Mouse (Mus musculus) forebrain, postnatal 0 days (tissue): ENCODE results near the gene Traf3. TPM values are rescaled to one million over a fixed set of nuclear protein-coding genes. Genes with fewer than 3 reads are reported as not detected.

Experiments
- ATAC-seq: fragments of 200-750 bp; cut with Nextera tagmentation; 2 replicates; pipeline ENCODE4 v1.8.0; 2017; ENCODE audit warnings: mild to moderate bottlenecking, moderate library complexity
- DNase-seq: peaks from one replicate; pipeline ENCODE4 v3.0.0-alpha.2; 2015
- H3K27ac ChIP-seq: fragments of 300-500 bp; sonication (generic); 2 replicates; pipeline ENCODE4 v1.5.1; 2014; ENCODE audit warnings: low read depth, mild to moderate bottlenecking, antibody characterized with exemption, low read length, moderate library complexity, mixed read lengths
- H3K27me3 ChIP-seq: fragments of 300-500 bp; sonication (generic); 2 replicates; pipeline ENCODE4 v1.6.1; 2014; ENCODE audit warnings: mild to moderate bottlenecking, low read length, mixed read lengths; ENCODE audit not compliant: insufficient read depth
- H3K36me3 ChIP-seq: fragments of 300-500 bp; sonication (generic); 2 replicates; pipeline ENCODE4 v1.6.1; 2014; ENCODE audit warnings: mild to moderate bottlenecking, moderate library complexity; ENCODE audit not compliant: insufficient read depth
- H3K4me1 ChIP-seq: fragments of 300-500 bp; sonication (generic); 2 replicates; pipeline ENCODE4 v1.6.1; 2014; ENCODE audit warnings: antibody characterized with exemption; ENCODE audit not compliant: insufficient read depth
- H3K4me2 ChIP-seq: fragments of 300-500 bp; sonication (generic); 2 replicates; pipeline ENCODE4 v1.6.1; 2014; ENCODE audit warnings: low read depth, mild to moderate bottlenecking, moderate library complexity
- H3K4me3 ChIP-seq: fragments of 300-500 bp; sonication (generic); 2 replicates; pipeline ENCODE4 v1.5.1; 2014; ENCODE audit warnings: low read depth, low read length, mixed read lengths
- H3K9ac ChIP-seq: fragments of 300-500 bp; sonication (generic); 2 replicates; pipeline ENCODE4 v1.6.1; 2014; ENCODE audit warnings: mild to moderate bottlenecking
- H3K9me3 ChIP-seq: fragments of 300-500 bp; sonication (generic); 2 replicates; pipeline ENCODE4 v1.6.1; 2016; ENCODE audit warnings: low read length
- CTCF ChIP-seq: sonication (generic); IDR thresholded peaks from 2 replicates; pipeline ENCODE4 v1.5.1; 2016; ENCODE audit warnings: antibody characterized with exemption, control low read depth, low read depth
- WGBS: fragments of 180-500 bp; shearing (Covaris S2); extraction: QIAGEN DNeasy Blood & Tissue Kit; methylation state at CpG from one replicate; pipeline ENCODE4 v1.1.7; 2014; 5-methylcytosine and 5-hydroxymethylcytosine counted together
- polyA plus RNA-seq: library from polyadenylated mRNA; unstranded; fragments of >200 nt; fragmentation: Nextera tagmentation; extraction: Ambion mirVana; gene quantifications from 2 replicates; pipeline ENCODE4 v1.2.1, GENCODE M21; 2015
- total RNA-seq: library from RNA; depleted of rRNA; stranded (reverse); fragments of >200 nt; gene quantifications from 2 replicates; pipeline ENCODE4 v1.2.3, GENCODE M21; 2014; rRNA removed

The Traf3 gene
- total and polyA plus RNA-seq, 2 experiments from 2014 or later: 11.5 to 25.1 TPM

GRCm38 (mm10) chr12:111314273-111314672 is 148.1 kb downstream of the Traf3 start:
- Histone ChIP-seq H3K36me3 (peaks cover 97% of the 10 kb centered on the region), H3K9ac (no peak overlapping the region), H3K4me3 (no peak overlapping the region), H3K27ac (no peak overlapping the region), H3K4me1 (no peaks in the 10 kb centered on the region), H3K4me2 (no peak overlapping the region), H3K9me3 (no peaks in the 10 kb centered on the region), H3K27me3 (no peaks in the 10 kb centered on the region)
- WGBS: 99% methylated on average over 7 of the region's 7 CpGs
- DNase-seq: no peak
- ATAC-seq: no peak
- TF ChIP-seq CTCF: no peak

Other genes starting within 250 kb of the Traf3 start
- gene Ankrd9, start 187.3 kb upstream of the Traf3 start, total RNA-seq: 7.6 and 8.7 TPM in 2 replicates
- 7.8 and 10.2 TPM in 2 replicates for gene Ankrd9, start 187.3 kb upstream of the Traf3 start, polyA plus RNA-seq
- 14.0 and 16.2 TPM in 2 replicates for gene Rcor1, start 127.0 kb upstream of the Traf3 start, total RNA-seq
- gene Rcor1, start 127.0 kb upstream of the Traf3 start, polyA plus RNA-seq: 3.2 and 4.3 TPM in 2 replicates
- gene 4930595D18Rik, start 18.1 kb downstream of the Traf3 start, total RNA-seq: 0.31 and 0.48 TPM in 2 replicates
- gene 4930595D18Rik, start 18.1 kb downstream of the Traf3 start, polyA plus RNA-seq: not detected in 2 replicates
- 22.7 and 24.7 TPM in 2 replicates for gene Amn, start 104.7 kb downstream of the Traf3 start, total RNA-seq
- gene Amn, start 104.7 kb downstream of the Traf3 start, polyA plus RNA-seq: 50.8 and 59.9 TPM in 2 replicates
- 113 and 139 TPM in 2 replicates for gene Cdc42bpb, start 211.3 kb downstream of the Traf3 start, total RNA-seq
- 28.0 and 31.1 TPM in 2 replicates for gene Cdc42bpb, start 211.3 kb downstream of the Traf3 start, polyA plus RNA-seq
- 3.7 and 4.4 TPM in 2 replicates for gene Lbhd2, start 240.4 kb downstream of the Traf3 start, total RNA-seq
- gene Lbhd2, start 240.4 kb downstream of the Traf3 start, polyA plus RNA-seq: 10.5 and 12.9 TPM in 2 replicates